Mouse (Mus musculus) midbrain, postnatal 0 days (tissue): Measurements from ENCODE around the gene Zfp579. TPM values are rescaled to one million over a fixed set of nuclear protein-coding genes. Genes with fewer than 3 reads are reported as not detected.

Source experiments
- ATAC-seq: fragments of 200-750 bp; cut with Nextera tagmentation; 2 replicates; pipeline ENCODE4 v1.8.0; 2017; ENCODE audit warnings: moderate number of reproducible peaks, mild to moderate bottlenecking, moderate TSS enrichment, moderate library complexity; ENCODE audit not compliant: low FRiP score
- DNase-seq: peaks from one replicate; pipeline ENCODE4 v3.0.0-alpha.2; 2015; ENCODE audit warnings: low spot score
- H3K27ac ChIP-seq: fragments of 300-500 bp; sonication (generic); 2 replicates; pipeline ENCODE4 v1.5.1; 2014; ENCODE audit warnings: low read depth, mild to moderate bottlenecking, low read length, mixed read lengths
- H3K27me3 ChIP-seq: fragments of 300-500 bp; sonication (generic); 2 replicates; pipeline ENCODE4 v1.6.1; 2014; ENCODE audit warnings: low read length, control low read depth, mixed read lengths; ENCODE audit not compliant: insufficient read depth
- H3K36me3 ChIP-seq: fragments of 300-500 bp; sonication (generic); 2 replicates; pipeline ENCODE4 v1.6.1; 2014; ENCODE audit warnings: low read length, control low read depth, mixed read lengths; ENCODE audit not compliant: insufficient read depth
- H3K4me1 ChIP-seq: fragments of 300-500 bp; sonication (generic); 2 replicates; pipeline ENCODE4 v1.6.1; 2014; ENCODE audit warnings: mild to moderate bottlenecking, control low read depth, antibody characterized with exemption, low read length, mixed read lengths; ENCODE audit not compliant: insufficient read depth
- H3K4me2 ChIP-seq: fragments of 300-500 bp; sonication (generic); 2 replicates; pipeline ENCODE4 v1.6.1; 2014; ENCODE audit warnings: low read depth, mild to moderate bottlenecking, low read length, mixed read lengths; ENCODE audit not compliant: poor library complexity, severe bottlenecking
- H3K4me3 ChIP-seq: fragments of 300-500 bp; sonication (generic); 2 replicates; pipeline ENCODE4 v1.5.1; 2014; ENCODE audit warnings: low read depth, mild to moderate bottlenecking, low read length, moderate library complexity
- H3K9ac ChIP-seq: fragments of 300-500 bp; sonication (generic); replicated peaks from 2 replicates; pipeline ENCODE4 v1.6.1; 2014; ENCODE audit warnings: mild to moderate bottlenecking, low read length, moderate library complexity, mixed read lengths; ENCODE audit not compliant: poor library complexity, severe bottlenecking
- H3K9me3 ChIP-seq: fragments of 300-500 bp; sonication (generic); 2 replicates; pipeline ENCODE4 v1.6.1; 2016; ENCODE audit warnings: low read length, control low read depth
- CTCF ChIP-seq: IDR thresholded peaks from 2 replicates; pipeline ENCODE4 v1.5.1; 2016; ENCODE audit warnings: antibody characterized with exemption, mild to moderate bottlenecking
- whole genome bisulfite sequencing: fragments of 180-500 bp; shearing (Covaris S2); extraction: QIAGEN DNeasy Blood & Tissue Kit; methylation state at CpG from one replicate; pipeline ENCODE4 v1.1.7; 2014; 5-methylcytosine and 5-hydroxymethylcytosine counted together
- polyA plus RNA-seq: library from polyadenylated mRNA; unstranded; fragments of >200 nt; fragmentation: Nextera tagmentation; extraction: Ambion mirVana; gene quantifications from 2 replicates; pipeline ENCODE4 v1.2.1, GENCODE M21; 2015
- total RNA-seq: library from RNA; depleted of rRNA; stranded (reverse); fragments of >200 nt; gene quantifications from 2 replicates; pipeline ENCODE4 v1.2.3, GENCODE M21; 2014

Zfp579 gene
- total and polyA plus RNA-seq, 2 experiments from 2014 or later = 43.3 to 54.3 TPM

DNA sequence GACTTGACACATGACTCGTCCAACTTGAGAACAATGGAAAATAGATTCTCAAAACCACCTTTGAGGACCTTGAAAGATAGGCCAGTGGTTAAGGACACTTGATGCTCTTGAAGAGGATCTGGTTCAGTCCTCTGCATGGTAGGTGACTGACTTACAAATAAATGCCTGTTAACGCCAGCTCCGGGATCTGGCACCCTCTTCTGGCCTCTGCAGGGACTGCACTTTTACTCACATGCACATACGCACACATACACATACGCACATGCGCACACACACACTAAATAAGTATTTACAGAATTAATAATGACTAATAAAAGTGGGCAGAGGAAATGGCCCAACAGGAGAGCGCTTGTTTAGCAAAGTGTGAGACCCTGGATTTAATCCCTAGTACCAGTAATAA lies 19.1 kb downstream of the Zfp579 start:
- ATAC-seq (no peak), DNase-seq (no peak)
- TF ChIP-seq CTCF = 0 out of 2 replicates have a peak, but pooled peaks have one; percentile 15
- Histone ChIP-seq H3K4me3 (no peak overlapping the region), H3K4me2 (no peak overlapping the region), H3K36me3 (no peaks in the 10 kb centered on the region), H3K9me3 (no peaks in the 10 kb centered on the region), H3K9ac (no peak overlapping the region), H3K27me3 (no peaks in the 10 kb centered on the region), H3K4me1 (no peaks in the 10 kb centered on the region), H3K27ac (no peak overlapping the region)
- 90% methylated on average over 7 of the region's 7 CpGs for WGBS

DNA sequence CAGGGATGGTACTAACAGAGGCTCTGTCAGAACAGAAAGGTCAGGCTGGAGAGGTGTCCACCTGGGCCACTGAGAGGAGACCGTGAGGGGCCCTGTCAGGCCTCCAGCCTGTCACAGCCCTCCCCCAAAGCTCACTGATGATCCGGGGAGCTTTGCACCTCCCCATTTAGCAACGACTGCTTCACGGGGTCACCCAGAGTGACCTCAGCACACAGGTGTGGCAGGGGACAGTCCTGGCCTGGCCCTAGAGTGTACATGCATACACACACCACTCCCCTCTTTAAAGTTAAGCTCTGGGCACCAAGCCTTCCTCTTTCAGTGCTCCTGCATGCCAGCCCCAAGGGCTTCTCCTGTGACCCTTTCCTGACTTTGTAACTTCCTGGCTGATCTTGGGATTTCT lies 20.5 kb downstream of the Zfp579 start:
- no peaks in the 10 kb centered on the region for H3K36me3 ChIP-seq
- H3K9me3 ChIP-seq = no peaks in the 10 kb centered on the region
- no peaks in the 10 kb centered on the region for H3K4me1 ChIP-seq
- ATAC-seq (no peak), DNase-seq (no peak)
- H3K4me2 ChIP-seq = no peak overlapping the region
- no peak overlapping the region for H3K9ac ChIP-seq
- no peak overlapping the region for H3K27ac ChIP-seq
- TF ChIP-seq CTCF = no peak
- no peaks in the 10 kb centered on the region for H3K27me3 ChIP-seq
- 67% methylated on average over 4 of the region's 4 CpGs for WGBS
- no peak overlapping the region for H3K4me3 ChIP-seq

DNA sequence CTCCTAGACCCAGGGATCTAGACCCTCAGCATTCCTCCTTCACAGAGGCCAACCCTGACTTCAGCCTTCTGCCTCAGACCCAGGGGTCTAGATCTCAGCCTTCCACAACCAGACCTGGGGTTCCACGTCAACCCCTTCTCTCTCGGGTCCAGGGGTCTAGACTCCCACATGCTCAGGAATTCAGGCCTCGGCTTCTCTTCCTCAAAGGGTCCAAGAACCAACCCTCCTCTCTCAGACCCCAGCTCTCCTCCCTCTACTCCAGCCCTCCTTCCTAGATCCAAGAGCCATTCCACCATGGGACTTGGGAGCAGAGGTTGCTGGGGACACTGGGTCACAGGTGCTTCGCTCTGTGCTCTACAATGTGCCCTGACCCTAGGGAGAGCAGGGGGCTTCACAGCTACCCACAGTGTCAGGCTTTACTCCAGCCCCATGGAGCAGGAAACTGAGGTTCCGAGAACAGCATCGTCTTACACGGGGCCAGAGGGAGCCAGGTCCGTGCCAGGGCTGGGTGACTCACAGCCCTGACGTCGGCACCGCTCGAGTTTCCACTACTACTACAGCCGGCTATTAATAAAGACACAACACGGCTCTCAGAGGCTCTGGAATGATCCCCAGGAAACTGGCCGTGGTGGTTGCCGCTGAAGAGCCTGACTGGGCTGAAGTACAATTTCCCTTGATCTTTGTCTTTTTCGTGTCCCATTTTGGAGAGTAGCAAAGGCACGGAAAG lies 23.5 kb downstream of the Zfp579 start:
- Histone ChIP-seq H3K27me3 (no peaks in the 10 kb centered on the region), H3K4me3 (no peak overlapping the region), H3K4me1 (no peaks in the 10 kb centered on the region), H3K36me3 (no peaks in the 10 kb centered on the region), H3K27ac (no peak overlapping the region), H3K9ac (no peak overlapping the region), H3K4me2 (no peak overlapping the region), H3K9me3 (no peaks in the 10 kb centered on the region)
- ATAC-seq (no peak), DNase-seq (no peak)
- TF ChIP-seq CTCF = no peak
- WGBS = 79% methylated on average over 18 of the region's 18 CpGs

DNA sequence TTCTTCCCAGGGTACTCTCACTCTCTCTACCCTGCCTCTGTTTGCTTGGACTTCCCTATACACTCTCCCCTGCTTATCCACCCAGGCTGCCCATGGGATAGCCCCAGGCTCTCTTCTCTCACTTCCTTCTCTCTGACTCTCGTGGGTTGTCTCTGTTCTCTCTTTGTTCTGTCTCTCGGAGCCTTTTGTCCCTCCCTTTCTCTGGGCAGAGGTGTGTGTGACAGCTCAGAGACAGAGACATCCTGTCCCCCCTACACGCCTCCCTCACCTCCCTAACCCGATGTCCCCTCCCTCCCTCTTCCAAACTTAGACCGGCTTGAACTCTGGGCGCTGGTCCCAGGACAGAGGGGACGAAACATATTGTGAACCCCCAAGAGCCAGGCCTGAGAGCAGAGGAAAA lies 24.2 kb downstream of the Zfp579 start:
- TF ChIP-seq CTCF = no peak
- Histone ChIP-seq H3K27me3 (no peaks in the 10 kb centered on the region), H3K4me2 (no peak overlapping the region), H3K9ac (no peak overlapping the region), H3K4me1 (no peaks in the 10 kb centered on the region), H3K36me3 (no peaks in the 10 kb centered on the region), H3K9me3 (no peaks in the 10 kb centered on the region), H3K4me3 (no peak overlapping the region), H3K27ac (no peak overlapping the region)
- 23% methylated on average over 7 of the region's 7 CpGs for WGBS
- ATAC-seq (no peak), DNase-seq (no peak)

DNA sequence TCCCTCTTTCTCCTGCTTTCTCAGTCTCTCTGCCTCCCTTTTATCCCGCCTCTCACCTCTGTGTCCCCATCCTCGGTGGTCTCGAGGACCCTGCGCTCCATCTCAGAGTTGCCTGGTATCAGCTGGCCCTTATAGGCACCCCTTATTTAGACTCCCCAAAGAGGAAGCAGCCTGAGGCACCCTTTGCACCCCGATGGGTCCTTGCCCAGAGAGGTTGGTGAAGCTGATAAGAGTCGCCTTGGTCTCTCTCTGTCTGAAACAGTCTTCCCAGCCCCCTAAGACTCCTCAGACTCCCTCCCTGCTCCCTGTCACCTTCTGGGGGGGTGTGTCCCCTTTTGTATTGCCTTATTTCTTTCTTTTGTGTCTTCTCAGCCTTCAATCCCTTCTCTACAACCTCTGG lies 24.9 kb downstream of the Zfp579 start, which contains the start of gene Sbk3:
Gene Sbk3, minus strand, starts transcription at position 101 of the 400 bp plus-strand sequence.
- H3K4me3 ChIP-seq = no peak within 1 kb of the TSS
- no peak for ATAC-seq
- no peak for DNase-seq
- H3K27me3 ChIP-seq = no peaks in the 10 kb centered on the region
- WGBS = 39% methylated on average over 6 of the region's 6 CpGs
- H3K9ac ChIP-seq = 0 out of 2 replicates have a peak within 1 kb of the TSS, but pooled peaks have one; percentile 2
- TF ChIP-seq CTCF = no peak
- no peaks in the 10 kb centered on the region for H3K9me3 ChIP-seq
- no peaks in the 10 kb centered on the region for H3K4me1 ChIP-seq
- no peaks in the 10 kb centered on the region for H3K36me3 ChIP-seq
- no peak within 1 kb of the TSS for H3K27ac ChIP-seq
- no peak within 1 kb of the TSS for H3K4me2 ChIP-seq

DNA sequence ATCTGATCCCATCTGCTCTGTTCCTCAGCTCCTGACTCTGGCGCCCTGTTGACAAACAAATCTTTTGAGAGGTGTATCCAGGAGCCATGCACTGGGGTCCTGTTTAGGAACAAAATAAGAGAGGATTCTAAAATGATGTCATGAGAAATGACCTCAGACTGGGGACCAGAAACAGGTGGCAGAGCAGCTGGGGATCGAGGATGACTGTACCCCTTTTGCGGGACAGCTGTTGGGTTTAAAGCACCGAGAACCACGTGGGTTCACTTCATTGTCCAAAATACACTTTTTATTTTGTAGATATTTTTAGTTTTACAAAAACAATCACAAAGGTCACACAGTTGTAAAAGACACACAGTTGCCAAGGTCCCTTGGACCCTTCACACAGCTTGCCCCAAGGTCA lies 31.0 kb downstream of the Zfp579 start:
- 79% methylated on average over 5 of the region's 5 CpGs for WGBS
- no peak for DNase-seq
- Histone ChIP-seq H3K36me3 (no peaks in the 10 kb centered on the region), H3K9ac (no peak overlapping the region), H3K9me3 (no peaks in the 10 kb centered on the region), H3K4me2 (no peak overlapping the region), H3K27me3 (no peaks in the 10 kb centered on the region), H3K27ac (no peak overlapping the region), H3K4me1 (no peaks in the 10 kb centered on the region), H3K4me3 (no peak overlapping the region)
- no peak for ATAC-seq
- no peak for TF ChIP-seq CTCF
